Mouse (Mus musculus) hindbrain, embryonic 12.5 days (tissue): Measurements from ENCODE around the gene Upk3a. TPM values are rescaled to one million over a fixed set of nuclear protein-coding genes. Genes with fewer than 3 reads are reported as not detected.

Experiments
- ATAC-seq: fragments of 200-750 bp; cut with Nextera tagmentation; 2 replicates; pipeline ENCODE4 v1.8.0; 2017; ENCODE audit warnings: moderate TSS enrichment; ENCODE audit not compliant: low FRiP score
- H3K27ac ChIP-seq: fragments of 300-500 bp; sonication (generic); 2 replicates; pipeline ENCODE4 v1.5.1; 2016; ENCODE audit warnings: mild to moderate bottlenecking
- H3K27me3 ChIP-seq: fragments of 300-500 bp; sonication (generic); 2 replicates; pipeline ENCODE4 v1.6.1; 2016; ENCODE audit warnings: mild to moderate bottlenecking
- H3K36me3 ChIP-seq: fragments of 300-500 bp; sonication (generic); 2 replicates; pipeline ENCODE4 v1.6.1; 2016; ENCODE audit warnings: mild to moderate bottlenecking
- H3K4me1 ChIP-seq: fragments of 300-500 bp; sonication (generic); 2 replicates; pipeline ENCODE4 v1.6.1; 2016
- H3K4me2 ChIP-seq: fragments of 300-500 bp; sonication (generic); replicated peaks from 2 replicates; pipeline ENCODE4 v1.6.1; 2016; ENCODE audit warnings: mild to moderate bottlenecking
- H3K4me3 ChIP-seq: fragments of 300-500 bp; sonication (generic); 2 replicates; pipeline ENCODE4 v1.5.1; 2016; ENCODE audit warnings: mild to moderate bottlenecking
- H3K9ac ChIP-seq: fragments of 300-500 bp; sonication (generic); 2 replicates; pipeline ENCODE4 v1.6.1; 2016; ENCODE audit warnings: mild to moderate bottlenecking, moderate library complexity
- H3K9me3 ChIP-seq: fragments of 300-500 bp; sonication (generic); replicated peaks from 2 replicates; pipeline ENCODE4 v1.6.1; 2016; ENCODE audit warnings: mild to moderate bottlenecking
- WGBS: fragments of 180-500 bp; shearing (Covaris S2); methylation state at CpG from one replicate; pipeline ENCODE4 v1.1.7; 2016; 5-methylcytosine and 5-hydroxymethylcytosine counted together
- polyA plus RNA-seq: library from polyadenylated mRNA; unstranded; fragments of >200 nt; fragmentation: Nextera tagmentation; extraction: Ambion mirVana; gene quantifications from 2 replicates; pipeline ENCODE4 v1.2.1, GENCODE M21; 2016

Gene Upk3a
- polyA plus RNA-seq, 1 experiment from 2014 or later, result 0.19 TPM

DNA sequence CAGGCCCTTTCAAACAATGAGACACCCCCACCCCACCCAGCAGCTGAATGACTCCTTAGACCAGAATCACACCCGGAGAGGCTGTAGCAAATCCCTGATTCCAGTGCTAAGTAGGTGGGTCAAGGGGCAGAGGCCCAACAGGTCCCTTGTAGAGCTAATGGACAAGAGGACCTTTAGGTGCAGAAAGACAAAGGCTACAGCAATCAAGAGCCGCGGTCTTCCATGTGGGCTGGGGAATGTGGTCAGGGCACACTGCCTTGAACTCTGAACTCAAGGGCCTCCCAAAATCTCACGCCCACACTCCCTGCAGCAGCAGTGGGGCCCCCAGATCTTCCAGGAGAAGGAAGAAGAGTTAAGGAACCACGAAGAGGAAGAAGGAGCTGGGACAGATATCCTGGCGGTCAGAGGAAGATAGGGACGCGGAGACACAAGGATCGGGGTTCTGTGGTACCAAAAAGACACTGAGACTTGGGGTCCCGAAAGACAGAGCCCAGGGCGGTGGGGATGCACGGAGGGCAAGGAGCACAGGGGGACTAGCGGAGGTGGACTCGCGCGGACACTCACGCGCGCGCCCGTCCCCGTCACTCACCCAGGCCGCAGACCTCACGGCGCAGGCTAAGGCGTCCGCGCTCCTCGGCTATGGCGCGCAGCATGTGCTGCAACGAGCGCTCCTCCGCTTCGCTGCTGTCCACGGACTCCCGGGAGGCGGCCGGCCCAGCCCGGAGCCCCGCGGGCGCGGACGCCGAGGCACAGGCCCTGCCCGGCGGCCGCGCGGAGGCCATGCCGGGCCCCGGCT, 29.7 kb upstream of the Upk3a start:
- H3K4me3 ChIP-seq, result peak overlapping the region; percentile 88
- peak overlapping the region; percentile 77 for H3K27ac ChIP-seq
- peaks cover 3% of the 10 kb centered on the region; the same call in 1 of the 2 replicates for H3K36me3 ChIP-seq
- 0 out of 2 replicates have a peak, but pooled peaks cover 2% of the 10 kb centered on the region for H3K27me3 ChIP-seq
- no peaks in the 10 kb centered on the region for H3K9me3 ChIP-seq
- under 1% methylated on average over 43 of the region's 53 CpGs for WGBS
- H3K9ac ChIP-seq, result peak overlapping the region; percentile 90
- peak overlapping the region; percentile 78 for H3K4me2 ChIP-seq
- peak; percentile 79 for ATAC-seq
- peaks cover 25% of the 10 kb centered on the region for H3K4me1 ChIP-seq

GRCm38 (mm10) chr15:84987874-84988825, 28.8 kb upstream of the Upk3a start, which contains the start of gene 5031439G07Rik:
Gene 5031439G07Rik, minus strand, starts transcription at chr15:84988551.
- H3K9me3 ChIP-seq, result no peaks in the 10 kb centered on the region
- H3K9ac ChIP-seq, result peak within 1 kb of the TSS; percentile 90
- peaks cover 3% of the 10 kb centered on the region; the same call in 1 of the 2 replicates for H3K36me3 ChIP-seq
- under 1% methylated on average over 46 of the region's 59 CpGs for WGBS
- H3K27ac ChIP-seq, result peak within 1 kb of the TSS; percentile 77
- H3K27me3 ChIP-seq, result 0 out of 2 replicates have a peak, but pooled peaks cover 2% of the 10 kb centered on the region
- peak; percentile 90 for ATAC-seq
- H3K4me1 ChIP-seq, result peaks cover 25% of the 10 kb centered on the region
- H3K4me3 ChIP-seq, result peak within 1 kb of the TSS; percentile 88
- H3K4me2 ChIP-seq, result peak within 1 kb of the TSS; percentile 78

GRCm38 (mm10) chr15:84989098-84989497, 27.8 kb upstream of the Upk3a start:
- no peak overlapping the region for H3K27ac ChIP-seq
- WGBS, result 76% methylated on average over 3 of the region's 3 CpGs
- ATAC-seq, result no peak
- no peak overlapping the region for H3K4me3 ChIP-seq
- no peak overlapping the region for H3K9ac ChIP-seq
- H3K4me1 ChIP-seq, result peaks cover 21% of the 10 kb centered on the region
- 0 out of 2 replicates have a peak, but pooled peaks cover 2% of the 10 kb centered on the region for H3K27me3 ChIP-seq
- H3K4me2 ChIP-seq, result no peak overlapping the region
- H3K36me3 ChIP-seq, result no peaks in the 10 kb centered on the region; the same call in 1 of the 2 replicates
- H3K9me3 ChIP-seq, result no peaks in the 10 kb centered on the region

DNA sequence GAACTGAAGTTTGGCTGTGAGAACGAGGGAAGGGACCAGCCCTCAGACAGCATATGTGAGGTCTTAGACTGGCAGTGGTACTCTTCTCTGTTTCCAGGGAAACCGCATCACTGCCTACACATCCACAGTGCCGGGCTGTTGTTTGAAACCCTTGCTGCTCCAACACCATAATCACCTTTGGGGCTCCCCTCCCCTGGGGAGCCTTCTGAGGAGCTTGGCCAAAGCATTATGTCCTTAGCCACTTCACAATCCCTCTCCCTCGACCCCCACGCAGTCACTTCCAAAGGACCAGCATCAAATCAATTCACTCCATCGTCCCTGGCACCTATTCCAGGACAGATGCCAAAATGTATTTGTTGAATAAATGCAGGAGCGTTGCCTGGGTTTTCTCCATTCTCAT, 27.2 kb upstream of the Upk3a start:
- no peak for ATAC-seq
- WGBS, result 64% methylated on average over 7 of the region's 7 CpGs
- Histone ChIP-seq H3K36me3 (no peaks in the 10 kb centered on the region), H3K9me3 (no peaks in the 10 kb centered on the region), H3K27me3 (0 out of 2 replicates have a peak, but pooled peaks cover 2% of the 10 kb centered on the region), H3K4me3 (no peak overlapping the region), H3K27ac (no peak overlapping the region), H3K4me1 (peaks cover 22% of the 10 kb centered on the region), H3K4me2 (no peak overlapping the region), H3K9ac (no peak overlapping the region)

DNA sequence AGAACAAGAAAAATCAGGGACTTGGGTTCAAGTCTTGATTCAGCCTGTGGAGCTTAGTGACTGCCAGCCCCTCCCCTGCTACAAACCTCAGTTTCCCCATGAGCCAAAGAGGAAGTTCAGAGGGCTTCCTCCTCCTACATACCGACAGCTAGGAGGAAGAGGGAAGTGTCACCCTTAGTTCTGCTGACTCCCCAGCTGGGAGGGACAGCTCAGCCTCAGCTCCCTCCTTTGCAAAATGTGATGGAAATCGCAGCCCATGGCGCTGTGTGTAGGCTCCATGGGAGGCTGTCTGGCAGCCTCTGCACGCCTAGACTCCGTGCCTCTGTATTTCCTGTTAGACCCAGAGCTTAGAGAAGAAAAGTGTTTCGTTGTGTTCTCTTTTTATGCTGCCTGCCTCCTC, 22.4 kb upstream of the Upk3a start:
- Histone ChIP-seq H3K9me3 (no peaks in the 10 kb centered on the region), H3K4me3 (no peak overlapping the region), H3K27me3 (0 out of 2 replicates have a peak, but pooled peaks cover 2% of the 10 kb centered on the region), H3K4me1 (peaks cover 7% of the 10 kb centered on the region; the same call in 1 of the 2 replicates), H3K4me2 (no peak overlapping the region), H3K9ac (no peak overlapping the region), H3K36me3 (no peaks in the 10 kb centered on the region), H3K27ac (no peak overlapping the region)
- no peak for ATAC-seq
- WGBS, result 35% methylated on average over 6 of the region's 6 CpGs

DNA sequence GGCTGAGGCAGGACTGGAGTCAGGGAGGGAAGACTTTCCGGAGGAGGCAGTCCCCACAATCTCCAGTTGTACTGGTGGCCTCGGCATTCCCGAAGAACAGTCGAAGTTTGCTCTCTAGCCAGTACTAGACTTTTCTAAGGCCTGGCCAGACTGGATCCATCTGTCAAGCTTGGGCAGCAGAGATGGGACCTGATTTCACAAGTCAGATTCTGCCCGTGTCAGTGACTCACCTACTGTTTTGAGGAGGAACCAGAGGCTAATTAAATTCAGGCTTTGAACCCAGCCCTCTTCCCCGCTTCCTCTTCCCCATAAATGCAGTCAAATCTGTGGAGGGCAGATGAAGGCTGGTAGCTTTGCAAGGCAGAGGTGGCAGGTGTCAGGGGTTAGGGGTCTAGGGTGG, 21.9 kb upstream of the Upk3a start:
- Histone ChIP-seq H3K27ac (no peak overlapping the region), H3K36me3 (no peaks in the 10 kb centered on the region), H3K9ac (no peak overlapping the region), H3K27me3 (no peaks in the 10 kb centered on the region), H3K4me2 (no peak overlapping the region), H3K4me1 (peaks cover 7% of the 10 kb centered on the region; the same call in 1 of the 2 replicates), H3K4me3 (no peak overlapping the region), H3K9me3 (no peaks in the 10 kb centered on the region)
- no peak for ATAC-seq
- 44% methylated on average over 6 of the region's 6 CpGs for WGBS

DNA sequence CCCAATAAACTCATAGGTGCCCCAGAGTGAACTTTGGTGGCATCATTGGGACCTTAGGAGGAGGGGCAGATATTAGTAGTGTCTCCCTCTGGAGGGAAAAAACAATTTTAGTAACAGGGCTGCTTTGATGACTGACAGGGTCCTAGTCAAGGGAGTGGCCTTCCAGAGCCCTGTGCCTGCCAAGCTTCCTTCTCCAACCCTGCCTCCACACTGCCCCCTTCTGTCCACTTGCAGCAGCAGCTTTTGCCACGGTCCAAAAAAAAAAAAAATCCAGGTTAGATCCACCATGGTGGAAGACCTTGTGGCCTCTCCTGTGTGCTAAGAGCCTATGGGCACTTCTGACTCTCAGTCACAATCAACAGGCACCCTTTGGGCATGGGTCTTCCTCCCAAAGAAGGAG, 21.0 kb upstream of the Upk3a start:
- Histone ChIP-seq H3K4me2 (no peak overlapping the region), H3K27ac (no peak overlapping the region), H3K36me3 (no peaks in the 10 kb centered on the region), H3K4me1 (peaks cover 7% of the 10 kb centered on the region; the same call in 1 of the 2 replicates), H3K4me3 (no peak overlapping the region), H3K9me3 (no peaks in the 10 kb centered on the region), H3K27me3 (no peaks in the 10 kb centered on the region), H3K9ac (no peak overlapping the region)
- WGBS, result 7% methylated on average over 1 of the region's 1 CpGs
- no peak for ATAC-seq

- H3K36me3 ChIP-seq, result no peaks in the 10 kb centered on the region
- no peak overlapping the region for H3K9ac ChIP-seq
- peaks cover 7% of the 10 kb centered on the region; the same call in 1 of the 2 replicates for H3K4me1 ChIP-seq
- no peak overlapping the region for H3K4me3 ChIP-seq
- WGBS, result 73% methylated on average over 14 of the region's 14 CpGs
- H3K27ac ChIP-seq, result no peak overlapping the region
- no peak for ATAC-seq
- peaks cover 10% of the 10 kb centered on the region; the same call in 1 of the 2 replicates for H3K27me3 ChIP-seq
- H3K4me2 ChIP-seq, result no peak overlapping the region
- H3K9me3 ChIP-seq, result no peaks in the 10 kb centered on the region
Observed at GRCm38 (mm10) chr15:84997768-84998454, 19.0 kb upstream of the Upk3a start.

- Histone ChIP-seq H3K36me3 (no peaks in the 10 kb centered on the region), H3K27ac (no peak overlapping the region), H3K4me1 (0 out of 2 replicates have a peak, but pooled peaks cover 4% of the 10 kb centered on the region), H3K9me3 (no peaks in the 10 kb centered on the region), H3K27me3 (peaks cover 10% of the 10 kb centered on the region; the same call in 1 of the 2 replicates), H3K4me2 (no peak overlapping the region), H3K4me3 (no peak overlapping the region), H3K9ac (no peak overlapping the region)
- WGBS, result 68% methylated on average over 7 of the region's 7 CpGs
- no peak for ATAC-seq
Observed at GRCm38 (mm10) chr15:84999911-85000310, 17.0 kb upstream of the Upk3a start.

DNA sequence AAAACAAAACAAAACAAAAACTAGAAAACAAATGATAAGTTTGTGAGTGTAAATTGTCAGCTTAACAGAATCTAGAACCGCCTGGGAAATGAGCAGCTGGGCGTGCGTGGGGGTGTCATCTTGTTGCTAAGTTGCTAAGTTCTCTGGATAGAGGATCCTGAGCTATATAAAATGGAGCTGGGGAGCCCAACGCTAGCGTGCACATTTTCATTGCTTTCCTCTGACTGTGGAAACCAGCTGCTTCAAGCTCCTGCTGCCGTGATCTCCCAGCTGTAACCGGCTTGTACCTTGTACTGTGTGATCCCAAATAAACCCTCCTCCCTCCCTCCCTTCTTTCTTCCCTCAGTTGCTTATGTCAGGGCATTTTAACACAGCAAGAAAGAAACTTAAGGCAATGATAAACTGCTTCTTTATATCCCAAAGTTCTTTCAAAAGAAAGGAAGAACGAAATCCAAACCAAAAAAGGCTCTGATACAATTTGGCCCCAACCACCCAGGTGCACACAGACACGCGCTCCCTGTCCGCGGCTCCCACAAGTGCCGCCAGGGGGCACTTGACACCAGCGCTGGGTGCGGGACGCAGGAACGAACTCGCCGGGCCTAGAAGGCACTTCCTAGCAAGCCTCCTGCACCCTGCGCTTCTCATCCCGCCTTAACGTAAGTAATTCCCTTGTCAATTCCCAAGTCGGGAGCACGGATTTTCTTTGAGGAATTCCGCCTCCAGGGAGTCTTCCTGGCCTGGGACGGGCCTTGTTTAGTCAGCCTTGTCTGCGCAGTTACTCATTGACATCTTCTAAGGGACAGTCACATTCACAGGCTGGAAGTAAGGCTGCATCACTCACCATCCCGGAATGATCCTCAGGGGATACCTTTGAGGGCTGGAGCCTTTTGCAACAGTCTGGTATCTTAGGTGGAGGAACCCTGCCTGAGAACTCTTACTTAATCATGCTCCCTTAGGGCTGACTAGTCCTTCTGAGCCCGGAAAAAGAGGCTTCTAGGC, 15.7 kb upstream of the Upk3a start:
- 19% methylated on average over 29 of the region's 29 CpGs for WGBS
- H3K9me3 ChIP-seq, result no peaks in the 10 kb centered on the region
- no peaks in the 10 kb centered on the region for H3K36me3 ChIP-seq
- ATAC-seq, result no peak
- H3K9ac ChIP-seq, result no peak overlapping the region
- H3K27me3 ChIP-seq, result peaks cover 10% of the 10 kb centered on the region; the same call in 1 of the 2 replicates
- H3K4me3 ChIP-seq, result no peak overlapping the region
- no peak overlapping the region for H3K27ac ChIP-seq
- H3K4me2 ChIP-seq, result no peak overlapping the region
- H3K4me1 ChIP-seq, result no peaks in the 10 kb centered on the region

DNA sequence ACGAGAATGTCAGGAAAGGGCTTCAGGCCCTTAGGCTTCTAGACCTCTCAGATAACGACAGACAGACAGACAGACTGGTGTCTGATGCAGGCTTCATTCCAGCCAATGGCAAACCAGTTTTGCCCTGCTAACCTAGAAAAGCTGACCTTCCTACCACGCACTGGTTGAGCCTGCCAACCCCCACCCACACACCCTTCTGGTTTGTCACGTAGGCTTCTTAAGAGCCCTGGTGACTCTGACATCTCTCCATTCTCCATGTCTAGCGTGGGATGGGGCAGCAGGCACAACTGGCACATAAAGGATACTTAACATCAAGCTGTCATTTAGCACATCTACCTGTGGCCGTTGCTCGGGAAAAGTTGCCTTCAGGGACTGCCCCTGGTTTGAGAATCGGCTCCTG, 7.3 kb upstream of the Upk3a start:
- H3K27ac ChIP-seq, result no peak overlapping the region
- no peak overlapping the region for H3K4me2 ChIP-seq
- H3K4me1 ChIP-seq, result peaks cover 6% of the 10 kb centered on the region; the same call in 1 of the 2 replicates
- no peaks in the 10 kb centered on the region for H3K36me3 ChIP-seq
- 82% methylated on average over 8 of the region's 8 CpGs for WGBS
- no peaks in the 10 kb centered on the region for H3K9me3 ChIP-seq
- no peak for ATAC-seq
- no peak overlapping the region for H3K4me3 ChIP-seq
- H3K9ac ChIP-seq, result no peak overlapping the region
- no peaks in the 10 kb centered on the region for H3K27me3 ChIP-seq
